Mouse (Mus musculus): ENCODE measurements around the gene Akt1s1. TPM values are rescaled to one million over a fixed set of nuclear protein-coding genes. Genes with fewer than 3 reads are reported as not detected.

Akt1s1 gene
- polyA plus RNA-seq (2012; rRNA removed) = 22.9 and 23.0 TPM in 2 replicates

GRCm38 (mm10) chr7:44848561-44849415 is at the start of gene Akt1s1, which contains the start of gene Tbc1d17:
Gene Akt1s1, plus strand, starts transcription at chr7:44848991.
Gene Tbc1d17, minus strand, starts transcription at chr7:44849079.

GRCm38 (mm10) chr7:44815721-44816469 is 32.9 kb upstream of the Akt1s1 start, which contains the start of the genes Nup62 and Il4i1:
Gene Nup62, plus strand, starts transcription at chr7:44816088.
Gene Il4i1, plus strand, starts transcription at chr7:44816387.

GRCm38 (mm10) chr7:44816470-44817021 is 32.2 kb upstream of the Akt1s1 start, which contains the start of gene Atf5:
Gene Atf5, minus strand, starts transcription at chr7:44816658.

GRCm38 (mm10) chr7:44857042-44857552 is 8.3 kb downstream of the Akt1s1 start, which contains the start of gene Pnkp:
Gene Pnkp, plus strand, starts transcription at chr7:44857139.

GRCm38 (mm10) chr7:44869697-44870528 is 21.1 kb downstream of the Akt1s1 start, which contains the start of gene Ptov1:
Gene Ptov1, minus strand, starts transcription at chr7:44869788.

GRCm38 (mm10) chr7:44892276-44892921 is 43.6 kb downstream of the Akt1s1 start, which contains the start of gene Med25:
Gene Med25, minus strand, starts transcription at chr7:44892712.

GRCm38 (mm10) chr7:44895593-44896434 is 47.0 kb downstream of the Akt1s1 start, which contains the start of gene Fuz:
Gene Fuz, plus strand, starts transcription at chr7:44896079.

Other genes with a start within 250 kb of the Akt1s1 start
- gene Myh14, start 178.1 kb upstream of the Akt1s1 start, polyA plus RNA-seq (2012; rRNA removed) = 0.08 and 0.23 TPM in 2 replicates
- gene Izumo2, start 140.2 kb upstream of the Akt1s1 start, polyA plus RNA-seq (2012; rRNA removed) = not detected in 2 replicates
- gene Vrk3, start 100.6 kb upstream of the Akt1s1 start, polyA plus RNA-seq (2012; rRNA removed) = 20.0 and 23.5 TPM in 2 replicates
- gene Zfp473, start 97.9 kb upstream of the Akt1s1 start, polyA plus RNA-seq (2012; rRNA removed) = 0.95 and 1.0 TPM in 2 replicates
- 41.2 and 48.8 TPM in 2 replicates for gene Nup62, start 32.9 kb upstream of the Akt1s1 start, polyA plus RNA-seq (2012; rRNA removed)
- 0.40 and 0.41 TPM in 2 replicates for gene Il4i1, start 32.6 kb upstream of the Akt1s1 start, polyA plus RNA-seq (2012; rRNA removed)
- gene Atf5, start 32.3 kb upstream of the Akt1s1 start, polyA plus RNA-seq (2012; rRNA removed) = 27.2 and 29.9 TPM in 2 replicates
- 14.0 and 15.9 TPM in 2 replicates for gene Tbc1d17, start 88 bp downstream of the Akt1s1 start, polyA plus RNA-seq (2012; rRNA removed)
- gene Pnkp, start 8.1 kb downstream of the Akt1s1 start, polyA plus RNA-seq (2012; rRNA removed) = 13.6 and 14.4 TPM in 2 replicates
- 43.8 and 45.4 TPM in 2 replicates for gene Ptov1, start 20.8 kb downstream of the Akt1s1 start, polyA plus RNA-seq (2012; rRNA removed)
- gene Med25, start 43.7 kb downstream of the Akt1s1 start, polyA plus RNA-seq (2012; rRNA removed) = 25.1 and 29.4 TPM in 2 replicates
- 4.5 and 5.3 TPM in 2 replicates for gene Fuz, start 47.1 kb downstream of the Akt1s1 start, polyA plus RNA-seq (2012; rRNA removed)
- 59.2 and 68.7 TPM in 2 replicates for gene Ap2a1, start 80.5 kb downstream of the Akt1s1 start, polyA plus RNA-seq (2012; rRNA removed)
- gene Tsks, start 94.2 kb downstream of the Akt1s1 start, polyA plus RNA-seq (2012; rRNA removed) = 0.10 TPM in 1 of 2 replicates, not detected in the other
- 1.8 and 2.3 TPM in 2 replicates for gene Cpt1c, start 125.9 kb downstream of the Akt1s1 start, polyA plus RNA-seq (2012; rRNA removed)
- 163 and 176 TPM in 2 replicates for gene Prmt1, start 137.6 kb downstream of the Akt1s1 start, polyA plus RNA-seq (2012; rRNA removed)
- gene Irf3, start 148.7 kb downstream of the Akt1s1 start, polyA plus RNA-seq (2012; rRNA removed) = 38.0 and 41.0 TPM in 2 replicates
- 10.2 and 11.7 TPM in 2 replicates for gene Bcl2l12, start 149.7 kb downstream of the Akt1s1 start, polyA plus RNA-seq (2012; rRNA removed)
- 15.6 and 17.5 TPM in 2 replicates for gene Scaf1, start 167.4 kb downstream of the Akt1s1 start, polyA plus RNA-seq (2012; rRNA removed)
- gene Rras, start 169.0 kb downstream of the Akt1s1 start, polyA plus RNA-seq (2012; rRNA removed) = 15.6 and 17.7 TPM in 2 replicates
- 1.9 and 2.5 TPM in 2 replicates for gene Prr12, start 203.9 kb downstream of the Akt1s1 start, polyA plus RNA-seq (2012; rRNA removed)
- 26.5 and 28.7 TPM in 2 replicates for gene Nosip, start 213.4 kb downstream of the Akt1s1 start, polyA plus RNA-seq (2012; rRNA removed)
- gene Prrg2, start 213.7 kb downstream of the Akt1s1 start, polyA plus RNA-seq (2012; rRNA removed) = 7.1 and 7.9 TPM in 2 replicates
- gene Rcn3, start 243.2 kb downstream of the Akt1s1 start, polyA plus RNA-seq (2012; rRNA removed) = 18.0 and 23.0 TPM in 2 replicates

Data from liver, embryonic 14 days (tissue).